Mouse (Mus musculus): ENCODE measurements at regions not wholly inside any gene's neighbourhood (a gene's known extent, or its start where the extent isn't known, plus 50 kb on each side); places are given as distances from the start of the nearest gene placed in this dataset.

DNA sequence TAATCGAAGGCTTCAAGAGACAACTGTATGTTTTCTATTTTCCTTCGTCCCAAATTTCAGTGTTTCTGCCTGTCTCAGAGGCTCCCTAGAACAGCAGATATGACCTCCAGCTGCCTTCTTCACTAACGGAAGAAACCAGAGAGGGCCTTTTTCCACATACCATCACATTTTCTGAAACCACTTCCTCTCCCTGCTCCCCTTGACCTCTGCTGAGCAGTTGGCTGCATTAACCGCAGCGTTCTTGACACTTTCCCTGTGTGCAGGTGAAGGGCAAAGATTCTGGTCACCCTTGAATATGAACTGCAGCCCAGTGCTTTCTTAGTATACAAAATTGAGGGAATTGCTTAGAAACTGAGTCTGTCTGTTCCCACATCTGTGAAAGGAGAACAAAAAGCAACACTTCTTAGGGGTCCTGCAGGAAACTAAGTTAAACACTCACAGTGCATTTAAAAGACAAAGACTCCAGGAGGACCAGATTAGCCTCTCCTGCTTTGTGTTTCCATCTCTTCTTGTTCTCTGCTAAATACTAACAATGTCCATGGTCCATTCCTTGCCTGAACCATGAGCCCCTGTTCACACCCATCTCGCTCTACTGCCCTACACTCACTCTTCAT, 98.4 kb downstream of the Akap11 start:
- DNase-seq: peak; percentile 31

DNA sequence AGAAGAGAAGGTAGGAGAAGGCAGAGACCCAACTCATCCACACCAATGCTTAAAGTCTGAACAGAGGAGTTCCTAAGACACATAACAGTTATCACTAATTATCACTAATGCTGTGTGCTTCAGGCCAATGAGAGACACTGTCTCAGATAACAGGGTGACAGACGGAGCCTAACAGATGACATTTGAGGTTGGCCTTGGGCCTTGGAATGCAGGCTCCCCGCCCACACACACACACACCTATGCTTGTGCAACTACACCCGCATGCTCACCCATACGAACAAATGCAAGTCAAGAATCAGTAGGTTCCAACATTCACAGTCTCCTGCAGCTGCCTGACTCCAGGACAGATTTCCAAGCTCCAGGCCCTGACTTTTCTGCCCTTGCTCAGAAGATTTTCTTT, 100.0 kb downstream of the Akap11 start:
- peak; percentile 41 for DNase-seq

DNA sequence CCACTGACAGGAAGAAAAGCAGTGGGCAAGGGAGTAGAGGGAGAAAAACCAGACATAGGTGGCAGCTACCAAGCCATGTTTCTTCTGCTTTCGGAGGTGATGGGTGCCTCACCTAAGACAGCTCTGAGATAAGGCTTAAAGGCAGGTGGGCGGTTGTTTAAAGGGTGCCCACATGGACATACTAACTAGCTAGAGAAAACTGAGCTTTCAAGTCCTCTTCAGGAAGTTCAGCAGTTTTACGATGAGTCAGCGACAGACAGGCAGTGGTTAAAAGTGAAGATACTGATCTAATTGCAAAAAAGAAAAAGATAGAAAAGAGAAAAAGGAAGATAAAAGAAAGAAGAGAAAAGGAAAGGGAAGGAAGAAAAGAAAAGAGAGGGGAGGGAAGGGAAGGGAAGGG, 100.6 kb downstream of the Akap11 start:
- no peak for DNase-seq

DNA sequence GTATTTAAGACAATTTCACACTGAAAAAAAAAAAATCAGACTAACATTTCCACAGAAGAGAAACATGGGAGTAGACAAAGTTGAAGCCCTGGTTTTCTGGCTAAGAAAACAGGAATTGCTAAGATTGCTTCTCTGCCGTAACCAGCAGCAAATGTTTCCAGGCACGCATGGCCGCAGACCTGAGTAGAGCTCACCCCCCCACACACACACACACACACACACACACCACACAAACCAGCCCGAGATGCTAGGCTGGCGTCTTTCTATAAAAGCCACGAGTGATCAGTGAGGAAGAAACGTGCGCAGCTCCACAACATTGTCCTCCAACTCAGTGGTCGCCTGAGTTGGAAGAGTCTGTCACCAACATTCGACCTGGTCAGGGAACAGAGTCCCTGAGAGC, 101.0 kb downstream of the Akap11 start:
- peak; percentile 38 for DNase-seq

DNA sequence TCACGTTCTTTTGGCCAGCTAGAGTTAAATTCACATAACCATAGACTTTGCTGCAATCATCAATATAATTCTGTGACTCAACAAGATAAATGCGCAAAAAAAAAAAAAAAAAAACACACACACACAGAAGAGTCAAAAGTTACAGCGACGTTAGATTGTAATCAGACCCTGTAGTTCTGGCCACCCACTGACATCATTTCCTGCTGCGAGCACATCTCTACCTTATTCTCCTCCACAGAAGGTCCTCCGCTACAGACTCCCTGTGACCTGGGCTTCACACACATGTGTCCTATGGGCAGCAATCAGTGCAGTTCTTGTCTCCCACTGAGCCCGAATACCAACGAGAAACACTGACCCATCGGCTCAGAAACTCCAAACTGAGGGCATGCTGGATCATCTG, 101.9 kb downstream of the Akap11 start:
- DNase-seq: peak; percentile 28

DNA sequence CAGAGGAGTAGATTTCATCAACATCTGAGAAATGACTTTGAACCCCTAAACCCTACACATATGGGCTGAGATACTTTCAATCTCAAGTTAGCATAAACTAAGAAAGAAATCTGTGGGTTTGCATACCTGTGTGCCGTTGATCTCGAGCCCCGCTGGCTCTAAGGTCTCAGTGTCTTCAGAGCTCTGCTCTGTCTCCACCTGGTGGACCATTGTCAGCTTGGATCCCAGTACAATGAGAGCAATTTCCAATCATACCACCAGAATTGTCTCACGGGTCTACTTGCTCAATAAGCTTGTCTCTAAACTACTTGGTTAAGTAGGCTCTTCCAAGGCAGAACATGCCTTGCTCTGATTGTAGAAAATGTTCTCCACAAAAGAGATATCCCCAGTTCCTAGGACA, 102.5 kb downstream of the Akap11 start:
- peak; percentile 68 for DNase-seq

DNA sequence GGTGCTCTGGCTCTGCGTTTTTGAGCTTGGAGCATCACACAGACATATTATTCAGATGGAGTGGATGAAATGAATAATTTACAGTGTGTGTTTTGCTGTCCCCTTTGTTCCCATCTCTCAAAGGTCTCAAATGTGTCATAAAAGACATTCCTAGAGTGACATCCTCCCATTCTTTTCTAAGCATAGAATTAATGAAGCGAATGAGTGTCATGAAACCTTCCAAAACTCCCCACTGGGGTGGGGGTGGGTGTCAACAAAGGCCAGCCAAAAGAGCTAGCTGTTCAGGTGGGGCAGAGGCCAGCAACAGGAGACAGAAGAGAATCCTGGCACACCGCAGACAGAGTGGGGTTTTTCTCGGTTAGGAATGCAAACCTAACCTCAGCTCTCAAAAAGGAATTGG, 104.1 kb downstream of the Akap11 start:
- DNase-seq: peak; percentile 30

DNA sequence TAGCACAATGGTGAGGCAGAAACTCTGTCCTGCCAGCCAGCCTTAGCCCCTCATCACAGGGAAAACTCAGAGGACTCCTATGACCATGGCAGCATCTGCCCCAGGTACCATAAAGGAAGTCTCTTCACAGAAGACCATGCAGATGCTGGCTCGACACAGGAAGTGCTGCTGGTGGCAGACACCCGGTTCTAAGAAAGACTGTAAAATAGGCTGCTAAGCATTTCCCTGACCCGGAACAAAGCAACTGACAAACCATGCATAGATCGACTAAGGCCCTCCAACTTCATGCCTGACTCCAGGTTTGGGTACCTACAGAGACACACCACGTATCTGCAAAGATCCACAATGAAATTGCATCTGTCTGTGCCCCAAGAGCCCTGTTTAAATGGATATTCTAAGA, 104.7 kb downstream of the Akap11 start:
- peak; percentile 63 for DNase-seq

DNA sequence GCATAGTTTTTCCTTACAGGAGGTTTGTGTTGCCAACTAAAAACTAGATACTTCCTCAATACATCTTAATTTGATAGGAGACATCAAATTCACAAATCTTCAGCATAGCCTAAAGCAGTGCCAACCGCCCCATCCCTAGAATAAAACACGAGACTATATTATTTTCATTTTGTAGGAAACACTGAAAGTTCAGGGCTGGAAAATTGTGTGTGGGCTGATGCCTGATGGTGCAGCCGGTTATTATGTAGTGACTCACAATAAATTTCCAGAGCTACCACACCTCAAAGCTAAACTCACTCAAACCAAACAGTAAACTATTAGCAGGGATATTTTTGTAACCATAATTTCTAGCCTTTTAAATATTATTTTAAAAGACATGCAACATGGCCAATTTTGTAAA, 105.2 kb downstream of the Akap11 start:
- DNase-seq: no peak

DNA sequence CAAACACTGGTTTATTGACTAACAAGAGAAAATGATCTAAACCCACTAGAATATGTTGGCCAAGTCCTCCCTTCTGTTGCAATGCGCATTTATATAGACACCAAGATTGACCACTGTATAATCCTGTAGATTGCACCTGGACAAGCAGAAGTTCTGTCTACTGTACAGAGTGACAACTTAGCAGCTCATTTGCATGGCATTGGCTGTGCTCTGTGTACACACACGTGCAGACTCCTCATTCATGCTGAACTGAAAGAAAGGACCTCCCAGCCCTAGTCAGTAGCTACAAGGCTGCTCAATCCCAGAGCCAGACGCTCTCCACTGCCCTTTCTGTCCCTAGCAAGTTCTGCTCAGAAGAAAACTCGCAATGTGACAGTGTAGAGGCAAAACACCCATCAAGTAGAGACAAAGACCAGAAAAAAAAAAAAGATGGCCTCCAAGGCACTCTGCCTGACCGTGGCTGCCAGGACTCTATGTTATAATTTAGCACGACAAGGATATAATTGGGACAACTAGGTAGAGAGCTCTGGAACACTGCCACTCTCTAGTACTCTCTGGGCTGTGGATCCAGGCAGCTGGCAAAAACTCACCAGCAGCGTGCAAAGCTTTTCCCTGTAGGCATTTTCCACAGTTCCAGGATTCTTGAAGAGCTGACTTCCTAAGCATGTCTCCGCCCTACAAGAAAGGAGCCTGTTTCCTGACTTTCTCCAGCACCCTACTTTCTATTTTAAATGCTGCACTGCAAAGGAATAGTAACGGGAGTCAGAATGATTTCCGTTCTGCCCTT, 108.2 kb downstream of the Akap11 start:
- DNase-seq: no peak

DNA sequence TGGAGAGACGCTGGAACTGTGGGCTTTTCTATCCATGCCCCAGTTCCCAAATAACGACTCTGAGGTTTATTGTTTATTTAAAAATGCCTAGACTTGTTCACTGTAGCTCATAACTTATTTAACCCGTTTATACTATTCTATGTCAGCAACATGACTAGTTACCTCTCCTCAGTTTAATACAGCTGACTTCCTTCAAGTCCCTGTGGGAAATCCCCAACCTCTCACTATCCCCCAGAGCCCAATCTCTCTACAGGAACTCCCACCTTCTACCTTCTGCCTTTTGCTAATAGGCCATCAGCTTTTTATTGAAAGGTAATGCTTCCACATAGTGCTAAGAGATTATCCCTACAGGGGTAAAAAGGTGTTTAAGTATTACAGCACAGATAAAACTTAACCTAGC, 109.5 kb downstream of the Akap11 start:
- DNase-seq: no peak

DNA sequence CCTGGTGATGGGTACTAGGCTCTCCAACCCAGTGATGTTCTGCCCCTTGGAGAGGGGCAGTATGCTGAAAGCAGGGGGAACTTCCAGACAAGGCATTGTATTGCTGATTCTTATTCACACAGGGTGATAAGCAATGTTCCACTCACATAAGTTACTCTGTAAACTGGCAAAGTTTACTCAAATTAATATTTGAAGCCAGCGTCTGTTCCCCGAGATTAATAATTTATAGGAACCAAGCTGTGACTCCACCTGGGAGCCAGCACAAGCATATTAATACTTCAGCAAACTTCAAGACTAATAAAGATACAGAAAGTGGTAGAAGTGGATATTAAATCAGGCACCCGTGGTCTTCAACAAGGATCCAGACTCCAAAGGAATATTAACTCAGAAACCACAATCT, 114.0 kb downstream of the Akap11 start:
- DNase-seq: no peak

DNA sequence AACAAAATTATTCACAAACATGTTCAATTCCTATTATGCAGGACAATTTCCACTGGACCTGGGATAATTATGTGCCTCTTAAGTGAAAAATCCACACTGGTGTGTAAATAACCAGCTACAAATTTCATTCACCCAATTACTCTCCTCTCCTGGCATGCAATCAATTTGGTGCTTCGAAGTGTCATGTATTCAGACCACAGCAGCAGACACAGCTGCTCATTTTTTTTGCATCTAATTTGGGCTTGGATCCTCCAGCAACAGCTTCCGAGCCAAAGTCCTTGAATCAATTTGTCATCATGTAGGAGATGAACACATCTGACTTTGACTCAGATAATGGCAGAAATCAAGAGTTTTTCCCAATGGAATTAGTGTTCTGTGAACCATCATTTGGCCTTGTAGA, 113.1 kb upstream of the Tnfsf11 start:
- no peak for DNase-seq

DNA sequence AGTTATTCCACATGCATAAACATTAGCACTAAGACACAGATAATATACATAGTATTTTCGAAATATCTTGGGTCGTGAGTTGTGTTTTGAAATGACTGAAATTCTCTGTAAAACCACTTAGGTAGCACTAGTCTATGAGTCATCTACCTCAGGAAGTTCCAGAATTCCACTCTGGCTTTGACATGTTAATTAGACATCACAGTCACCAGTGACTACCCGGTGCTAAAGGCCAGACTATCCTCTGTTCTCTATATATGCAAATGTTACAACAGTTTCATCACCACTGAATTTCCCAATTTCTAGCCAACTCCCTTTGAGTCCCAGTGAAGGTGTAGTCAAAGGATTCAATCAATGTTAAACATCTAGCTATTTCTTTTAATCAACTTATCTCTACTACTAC, 112.3 kb upstream of the Tnfsf11 start:
- no peak for DNase-seq

DNA sequence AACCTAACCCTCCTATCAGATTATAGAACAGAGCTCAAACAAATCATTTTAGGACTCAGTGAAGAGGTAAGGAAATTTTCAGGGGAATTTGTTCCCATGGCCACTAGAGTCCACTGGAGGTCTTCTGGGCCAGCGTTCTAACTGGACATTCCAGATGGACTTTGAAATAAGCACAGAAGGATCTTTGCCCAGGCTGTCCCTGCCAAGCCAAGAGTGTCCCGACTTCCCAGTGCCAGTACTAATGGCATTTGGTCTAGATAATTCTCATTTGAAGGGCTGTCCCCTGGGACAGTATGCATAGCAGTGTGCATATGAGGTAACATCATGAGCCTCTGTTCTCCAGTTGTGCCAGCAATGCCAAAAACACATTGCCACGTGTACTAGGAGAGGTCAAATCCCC, 97.7 kb upstream of the Tnfsf11 start:
- DNase-seq: no peak

DNA sequence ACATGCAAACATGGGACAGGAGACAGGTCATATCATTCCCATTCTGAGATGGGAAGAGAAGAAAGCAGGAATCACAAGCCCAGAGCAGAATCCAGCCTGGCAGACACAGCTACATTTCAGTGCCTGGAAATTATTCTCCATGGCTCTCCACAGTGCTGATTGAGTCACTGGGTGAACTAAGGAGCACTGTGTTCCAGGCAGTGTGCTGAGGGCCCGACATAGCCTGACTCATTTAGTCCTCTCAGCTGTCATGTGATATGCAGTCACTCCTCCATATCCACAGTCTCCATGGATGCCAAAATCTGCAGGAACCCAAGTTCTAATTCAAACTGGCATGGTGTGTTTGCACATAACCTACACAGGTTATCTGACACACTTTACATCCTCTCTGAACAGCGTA, 90.1 kb upstream of the Tnfsf11 start:
- no peak for DNase-seq

DNA sequence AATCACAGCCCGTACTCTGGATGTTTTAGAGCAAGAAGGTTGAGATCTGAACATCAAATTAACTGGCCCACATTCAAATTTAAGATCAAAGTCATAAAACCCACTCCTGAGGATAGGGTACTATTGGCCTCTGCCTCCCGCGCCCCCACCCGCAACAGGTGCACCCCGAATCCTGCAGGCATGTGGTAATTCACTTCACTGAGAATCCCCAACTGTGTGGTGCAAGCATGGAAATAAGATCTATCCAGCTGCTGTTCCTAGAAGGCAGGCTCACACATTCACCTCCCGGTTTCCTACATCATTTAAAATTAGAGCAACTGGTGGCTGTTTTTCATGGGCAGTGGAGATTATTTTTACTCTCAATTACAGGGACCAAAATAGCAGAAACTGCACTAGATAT, 87.8 kb upstream of the Tnfsf11 start:
- DNase-seq: no peak

DNA sequence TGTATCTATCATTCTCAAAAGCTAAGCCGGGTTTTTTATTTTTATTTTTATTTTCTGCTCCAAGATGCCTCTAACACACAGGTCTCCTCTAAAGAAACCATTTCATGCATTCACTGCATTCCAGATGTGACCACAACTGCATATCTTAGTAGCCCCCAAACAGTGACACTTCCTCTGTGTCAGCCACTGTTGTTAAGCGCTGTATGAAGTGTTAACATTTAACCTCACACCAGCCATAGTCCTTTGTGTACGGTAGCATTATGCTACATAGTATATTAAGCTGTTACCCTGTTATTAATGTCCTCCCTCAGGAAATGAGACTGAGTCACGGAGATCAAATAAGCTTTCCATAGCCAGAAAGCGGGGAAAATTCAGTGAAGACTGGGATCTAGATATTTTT, 79.2 kb upstream of the Tnfsf11 start:
- no peak for DNase-seq

DNA sequence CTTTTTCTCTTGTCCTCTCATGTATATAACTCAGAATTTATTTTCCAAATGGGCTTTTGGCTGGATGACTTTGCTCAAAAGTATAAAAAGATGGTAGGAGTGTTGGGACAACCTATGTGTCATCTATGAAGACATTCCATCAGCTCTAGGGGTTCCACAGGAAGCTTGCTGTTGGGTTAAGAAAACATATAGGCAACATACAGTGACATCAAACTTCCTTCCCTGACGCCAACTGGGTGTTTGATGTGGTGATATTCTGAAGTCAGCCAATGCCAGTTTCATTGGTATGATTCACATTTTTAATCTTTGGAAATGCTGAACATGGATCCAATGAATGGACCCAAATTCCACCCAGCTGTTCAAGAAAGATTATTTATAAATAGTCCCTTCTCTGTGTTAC, 76.5 kb upstream of the Tnfsf11 start:
- no peak for DNase-seq

DNA sequence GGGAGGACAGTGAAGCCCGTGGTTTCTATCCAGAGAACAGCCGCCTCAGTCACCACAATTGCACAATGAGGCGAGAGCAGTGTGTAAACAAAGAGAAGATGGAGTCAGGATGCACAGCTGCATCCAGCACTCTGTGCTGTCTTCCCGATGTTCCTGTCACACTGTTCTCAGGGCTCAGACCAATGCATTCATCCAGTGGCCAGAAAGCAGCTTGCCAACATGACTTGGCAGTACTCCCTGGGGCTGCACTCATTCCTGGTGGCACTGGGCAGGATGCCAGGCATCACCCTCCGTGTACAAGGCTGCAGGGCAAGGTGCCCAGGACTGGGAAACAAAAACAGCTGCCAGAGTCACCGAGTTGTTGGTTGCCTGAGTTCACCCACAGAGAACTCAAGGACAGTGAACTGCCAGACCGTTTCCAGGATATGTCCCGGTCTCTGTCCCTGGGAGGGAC, 75.4 kb upstream of the Tnfsf11 start:
- no peak for DNase-seq

DNA sequence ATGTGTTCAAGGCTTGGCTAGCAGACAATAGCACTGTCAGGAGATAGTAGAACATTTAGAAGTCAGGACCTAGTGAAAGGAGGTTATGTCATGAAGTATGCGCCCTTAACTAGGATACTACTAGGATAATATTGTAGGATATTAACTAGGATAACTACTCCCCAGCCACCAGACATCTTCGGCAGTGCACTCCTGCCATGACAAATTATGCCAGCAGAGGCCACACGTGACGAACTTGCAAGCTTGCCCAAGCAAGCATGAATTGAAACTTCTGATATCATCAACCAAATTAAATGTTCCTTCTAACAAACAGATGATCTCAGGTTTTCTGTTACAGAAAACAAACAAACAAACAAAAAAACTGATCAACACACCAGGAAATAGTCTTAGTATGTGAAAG, 72.2 kb upstream of the Tnfsf11 start:
- DNase-seq: no peak

DNA sequence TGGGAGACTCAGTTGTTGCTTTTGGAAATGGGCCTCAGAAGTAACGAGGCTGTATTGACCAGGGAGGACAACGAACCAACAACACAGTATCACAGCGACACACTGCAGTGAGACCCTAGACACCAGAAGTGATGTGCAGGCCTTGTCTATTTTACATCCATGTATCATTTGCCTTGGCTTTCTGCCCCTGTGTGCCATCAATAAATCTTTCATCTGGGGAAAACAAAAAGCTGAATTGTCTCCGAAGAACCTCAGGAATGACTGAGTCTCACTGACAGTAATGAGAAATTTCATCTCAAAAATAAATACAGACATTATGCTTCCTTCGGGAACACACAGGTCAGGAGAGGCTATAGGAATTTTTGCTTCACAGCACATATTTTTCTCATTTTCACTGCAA, 68.7 kb upstream of the Tnfsf11 start:
- no peak for DNase-seq

DNA sequence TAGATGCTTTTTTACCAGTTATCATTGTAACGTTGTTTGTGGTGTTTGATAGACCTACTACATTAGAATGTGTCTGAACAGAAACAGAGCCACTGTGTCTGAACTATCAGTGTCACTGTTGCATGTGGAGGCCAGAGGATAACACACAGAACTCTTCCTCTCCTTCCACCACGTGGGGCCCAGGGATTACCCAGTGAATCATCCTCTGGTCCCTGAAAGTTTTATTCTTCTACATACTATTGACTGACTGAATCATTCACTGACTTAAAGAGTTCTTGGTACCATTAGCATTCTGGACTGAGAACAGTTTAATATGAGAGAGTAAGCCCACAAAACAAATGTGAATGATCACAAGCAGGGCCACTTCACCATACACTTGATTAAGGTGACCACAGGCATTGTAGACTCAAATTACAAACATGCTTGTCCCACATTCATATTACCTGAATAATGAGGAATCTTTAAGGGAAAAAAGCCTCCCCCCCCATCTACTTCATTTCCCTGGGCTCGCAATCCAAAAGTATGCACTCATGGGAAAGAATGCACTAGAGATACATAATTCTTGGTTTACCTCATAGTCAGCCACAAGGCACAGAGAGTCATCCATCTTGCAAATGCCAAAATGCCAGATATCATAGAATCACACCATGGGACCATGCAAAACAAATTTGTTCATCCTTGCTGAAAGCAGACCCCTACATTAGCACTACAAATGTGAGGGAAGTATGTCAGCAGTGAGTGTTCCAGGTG, 68.1 kb upstream of the Tnfsf11 start:
- no peak for DNase-seq

DNA sequence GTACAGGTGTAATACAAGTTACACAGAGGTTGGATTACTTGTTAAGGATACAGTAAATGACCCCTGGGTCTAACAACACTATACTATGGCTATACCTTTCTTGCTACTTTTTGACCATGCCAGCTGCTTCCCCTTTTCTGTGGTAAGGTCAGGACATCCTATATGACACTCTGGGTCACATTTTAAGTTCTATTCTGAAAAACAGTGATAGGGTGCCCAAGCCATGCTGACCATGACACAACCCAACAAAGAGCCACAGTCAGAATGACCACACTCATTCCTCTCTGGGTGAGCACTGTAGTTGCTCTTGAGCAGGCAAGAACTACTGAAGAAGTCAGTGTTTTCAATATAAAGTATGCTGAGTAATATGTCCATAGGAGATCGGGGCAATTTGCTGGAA, 64.3 kb upstream of the Tnfsf11 start:
- DNase-seq: no peak
